In the genomic region with DNA sequence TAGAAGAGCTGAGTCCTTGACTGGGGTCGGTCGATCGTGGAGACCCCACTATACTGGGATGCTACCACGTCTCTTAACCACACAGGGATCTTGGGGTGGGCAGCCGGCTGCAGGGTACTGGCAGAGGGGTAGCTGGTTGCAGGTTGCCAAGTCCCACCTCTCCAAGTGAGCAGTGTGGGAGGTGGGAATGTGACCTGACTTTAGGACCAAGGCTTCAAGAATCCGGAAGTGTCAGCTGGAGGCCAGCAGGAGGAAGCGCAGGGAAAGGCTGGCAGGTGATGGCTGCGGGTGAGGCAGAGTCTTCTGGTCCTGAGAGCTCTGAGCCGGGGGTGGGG, we compare ENCODE assay signal across 8 mouse cellular contexts.
DNase-seq lines count a peak whose midpoint lies in the region; ATAC-seq and TF ChIP-seq lines count a peak whose summit lies in the region.

No protein-coding gene starts in this region.

- H3K4me2 ChIP-seq in heart, postnatal 0 days (ENCODE audit: low read depth, low read length), result peak overlapping the region; percentile 78
- peak overlapping the region; percentile 93 for H3K4me2 ChIP-seq in hindbrain, embryonic 15.5 days
- H3K4me2 ChIP-seq in midbrain, embryonic 11.5 days, result peak overlapping the region; percentile 93

- ATAC-seq in heart, postnatal 0 days (ENCODE audit: insufficient read depth, low read depth), result 0 out of 2 replicates have a peak, but pooled peaks have one; percentile 7
- peak; percentile 29; the same call in 1 of the 2 replicates for ATAC-seq in hindbrain, embryonic 15.5 days (ENCODE audit: low FRiP score, low read depth)
- ATAC-seq in midbrain, embryonic 11.5 days (ENCODE audit: low FRiP score), result no peak

- TF ChIP-seq CTCF in heart, postnatal 0 days (IDR thresholded peaks at IDR 0.05; ENCODE audit: low read depth), result no peak
- no peak for TF ChIP-seq CTCF in cortical plate, adult 2 months (IDR thresholded peaks at IDR 0.05; ENCODE audit: extremely low read depth, insufficient read depth, low read length)

- H3K4me1 ChIP-seq in heart, postnatal 0 days (ENCODE audit: control insufficient read depth, insufficient read depth), result peaks cover 14% of the 10 kb centered on the region
- no peaks in the 10 kb centered on the region for H3K4me1 ChIP-seq in cortical plate, adult 2 months (ENCODE audit: control insufficient read depth, insufficient read depth, low read length)
- peaks cover 23% of the 10 kb centered on the region for H3K4me1 ChIP-seq in hindbrain, embryonic 15.5 days (replicated peaks)
- peaks cover 13% of the 10 kb centered on the region for H3K4me1 ChIP-seq in midbrain, embryonic 11.5 days (ENCODE audit: control insufficient read depth, insufficient read depth, low read length)

- H3K4me3 ChIP-seq in heart, postnatal 0 days (ENCODE audit: low read depth, low read length), result peak overlapping the region; percentile 46
- H3K4me3 ChIP-seq in cortical plate, adult 2 months (ENCODE audit: insufficient read depth, low read length), result peak overlapping the region; percentile 15
- H3K4me3 ChIP-seq in hindbrain, embryonic 15.5 days, result peak overlapping the region; percentile 48
- H3K4me3 ChIP-seq in midbrain, embryonic 11.5 days (ENCODE audit: low read depth, low read length), result peak overlapping the region; percentile 47

- 3% methylated on average over 9 of the region's 9 CpGs for WGBS in heart, postnatal 0 days
- 3% methylated on average over 9 of the region's 9 CpGs for WGBS in hindbrain, embryonic 15.5 days
- 5% methylated on average over 9 of the region's 9 CpGs for WGBS in midbrain, embryonic 11.5 days

- no peak overlapping the region for H3K27ac ChIP-seq in heart, postnatal 0 days (ENCODE audit: low read depth)
- H3K27ac ChIP-seq in cortical plate, adult 2 months (ENCODE audit: insufficient read depth, low read length), result no peak overlapping the region
- H3K27ac ChIP-seq in hindbrain, embryonic 15.5 days (replicated peaks), result no peak overlapping the region
- H3K27ac ChIP-seq in midbrain, embryonic 11.5 days (ENCODE audit: low read depth, low read length), result no peak overlapping the region

- no peaks in the 10 kb centered on the region for H3K9me3 ChIP-seq in heart, postnatal 0 days (replicated peaks; ENCODE audit: control insufficient read depth, low read length)
- H3K9me3 ChIP-seq in hindbrain, embryonic 15.5 days, result no peaks in the 10 kb centered on the region
- H3K9me3 ChIP-seq in midbrain, embryonic 11.5 days (ENCODE audit: control insufficient read depth, low read length), result no peaks in the 10 kb centered on the region

- no peak for TF ChIP-seq EP300 in heart, postnatal 0 days (IDR thresholded peaks at IDR 0.05; ENCODE audit: low read depth)

- no peaks in the 10 kb centered on the region for H3K36me3 ChIP-seq in heart, postnatal 0 days (replicated peaks; ENCODE audit: control insufficient read depth, insufficient read depth, low read length)
- H3K36me3 ChIP-seq in hindbrain, embryonic 15.5 days, result no peaks in the 10 kb centered on the region
- H3K36me3 ChIP-seq in midbrain, embryonic 11.5 days (ENCODE audit: control insufficient read depth, insufficient read depth, low read length), result no peaks in the 10 kb centered on the region

- intact Hi-C loops in heart, postnatal 10 days (cut with DNase I), result no loop called here

- TF ChIP-seq POLR2A in cortical plate, adult 2 months (IDR thresholded peaks at IDR 0.05; ENCODE audit: extremely low read depth, insufficient read depth, low read length), result no peak

- no peak overlapping the region for H3K9ac ChIP-seq in heart, postnatal 0 days (replicated peaks; ENCODE audit: low read depth, low read length)
- H3K9ac ChIP-seq in hindbrain, embryonic 15.5 days, result peak overlapping the region; percentile 45; the same call in 1 of the 2 replicates
- H3K9ac ChIP-seq in midbrain, embryonic 11.5 days (ENCODE audit: low read length), result peak overlapping the region; percentile 60; the same call in 1 of the 2 replicates

- peaks cover 30% of the 10 kb centered on the region for H3K27me3 ChIP-seq in heart, postnatal 0 days (ENCODE audit: control insufficient read depth, insufficient read depth, low read length)
- H3K27me3 ChIP-seq in hindbrain, embryonic 15.5 days, result peaks cover 21% of the 10 kb centered on the region
- H3K27me3 ChIP-seq in midbrain, embryonic 11.5 days (ENCODE audit: control insufficient read depth, insufficient read depth, low read length), result peaks cover 33% of the 10 kb centered on the region

- DNase-seq in heart, postnatal 0 days (ENCODE audit: low spot score), result no peak
- DNase-seq in heart, postnatal 10 days, result no peak
- DNase-seq in midbrain, embryonic 11.5 days (ENCODE audit: low spot score, missing footprints), result no peak
- no peak for DNase-seq in right cerebral cortex, adult 2 months (ENCODE audit: low spot score in 2 of 2)
- DNase-seq in spleen, postnatal 14 days (ENCODE audit: low spot score in 2 of 2), result no peak
- DNase-seq in cerebellum, adult 8-10 months, result no peak
